Mouse (Mus musculus) embryonic facial prominence, embryonic 11.5 days (tissue): ENCODE measurements around the gene Alg14. TPM values are rescaled to one million over a fixed set of nuclear protein-coding genes. Genes with fewer than 3 reads are reported as not detected.

ENCODE experiments used
- ATAC-seq: fragments of 200-750 bp; cut with Nextera tagmentation; replicated peaks from 2 replicates; pipeline ENCODE4 v1.8.0; 2017; ENCODE audit warnings: low read depth; ENCODE audit not compliant: insufficient number of reproducible peaks, low FRiP score, low TSS enrichment
- DNase-seq: peaks from one replicate; pipeline ENCODE4 v3.0.0-alpha.2; 2015; ENCODE audit warnings: low spot score
- H3K27ac ChIP-seq: fragments of 300-500 bp; sonication (generic); replicated peaks from 2 replicates; pipeline ENCODE4 v1.5.1; 2014; ENCODE audit warnings: mild to moderate bottlenecking, low read depth, low read length, control low read depth
- H3K27me3 ChIP-seq: fragments of 300-500 bp; sonication (generic); 2 replicates; pipeline ENCODE4 v1.6.1; 2014; ENCODE audit warnings: mild to moderate bottlenecking, low read length, moderate library complexity, mixed read lengths; ENCODE audit not compliant: control insufficient read depth, insufficient read depth
- H3K36me3 ChIP-seq: fragments of 300-500 bp; sonication (generic); replicated peaks from 2 replicates; pipeline ENCODE4 v1.6.1; 2014; ENCODE audit warnings: low read depth, mild to moderate bottlenecking, low read length, moderate library complexity, mixed read lengths; ENCODE audit not compliant: control insufficient read depth, insufficient read depth
- H3K4me1 ChIP-seq: fragments of 300-500 bp; sonication (generic); 2 replicates; pipeline ENCODE4 v1.6.1; 2014; ENCODE audit warnings: low read length, mixed read lengths; ENCODE audit not compliant: control insufficient read depth, insufficient read depth
- H3K4me2 ChIP-seq: fragments of 300-500 bp; sonication (generic); 2 replicates; pipeline ENCODE4 v1.6.1; 2014; ENCODE audit warnings: low read depth, mild to moderate bottlenecking, control low read depth, low read length, moderate library complexity
- H3K4me3 ChIP-seq: fragments of 300-500 bp; sonication (generic); 2 replicates; pipeline ENCODE4 v1.5.1; 2014; ENCODE audit warnings: low read depth, low read length, control low read depth
- H3K9ac ChIP-seq: fragments of 300-500 bp; sonication (generic); replicated peaks from 2 replicates; pipeline ENCODE4 v1.6.1; 2014; ENCODE audit warnings: mild to moderate bottlenecking, control low read depth, low read length
- H3K9me3 ChIP-seq: fragments of 300-500 bp; sonication (generic); replicated peaks from 2 replicates; pipeline ENCODE4 v1.6.1; 2016; ENCODE audit warnings: mild to moderate bottlenecking, low read length, inconsistent platforms, mixed read lengths; ENCODE audit not compliant: control insufficient read depth
- WGBS: fragments of 180-500 bp; shearing (Covaris S2); extraction: QIAGEN DNeasy Blood & Tissue Kit; methylation state at CpG from one replicate; pipeline ENCODE4 v1.1.7; 2014; 5-methylcytosine and 5-hydroxymethylcytosine counted together
- polyA plus RNA-seq: library from polyadenylated mRNA; unstranded; fragments of >200 nt; fragmentation: Nextera tagmentation; extraction: Ambion mirVana; gene quantifications from 2 replicates; pipeline ENCODE4 v1.2.1, GENCODE M21; 2014

Gene Alg14
- polyA plus RNA-seq, 1 experiment from 2014 or later: 35.4 TPM

- Histone ChIP-seq H3K4me3 (no peak overlapping the region), H3K9ac (no peak overlapping the region), H3K27me3 (no peaks in the 10 kb centered on the region), H3K36me3 (no peaks in the 10 kb centered on the region), H3K4me1 (peaks cover 8% of the 10 kb centered on the region), H3K9me3 (no peaks in the 10 kb centered on the region), H3K27ac (peak overlapping the region; percentile 52), H3K4me2 (no peak overlapping the region)
- 18% methylated on average over 8 of the region's 8 CpGs for WGBS
- DNase-seq (peak; percentile 68), ATAC-seq (peak; percentile 79; the same call in 1 of the 2 replicates)
These were observed 52.7 kb downstream of the Alg14 start for GRCm38 (mm10) chr3:121344056-121344945.

GRCm38 (mm10) chr3:121344951-121345642 is 53.5 kb downstream of the Alg14 start:
- WGBS: 52% methylated on average over 11 of the region's 11 CpGs
- H3K4me2 ChIP-seq: no peak overlapping the region

GRCm38 (mm10) chr3:121345643-121346000 is 54.0 kb downstream of the Alg14 start:
- Histone ChIP-seq H3K4me1 (peaks cover 8% of the 10 kb centered on the region), H3K36me3 (no peaks in the 10 kb centered on the region), H3K4me2 (no peak overlapping the region), H3K4me3 (no peak overlapping the region), H3K27ac (no peak overlapping the region), H3K27me3 (no peaks in the 10 kb centered on the region), H3K9ac (no peak overlapping the region), H3K9me3 (no peaks in the 10 kb centered on the region)
- 39% methylated on average over 6 of the region's 6 CpGs for WGBS
- DNase-seq (peak; percentile 23), ATAC-seq (no peak)

More at GRCm38 (mm10) chr3:121344951-121345642, 53.5 kb downstream of the Alg14 start:
- no peak for ATAC-seq
- peak overlapping the region; percentile 52 for H3K27ac ChIP-seq
- no peak overlapping the region for H3K4me3 ChIP-seq
- no peaks in the 10 kb centered on the region for H3K27me3 ChIP-seq
- no peak overlapping the region; the same call in 1 of the 2 replicates for H3K9ac ChIP-seq
- H3K9me3 ChIP-seq: no peaks in the 10 kb centered on the region
- DNase-seq: no peak
- no peaks in the 10 kb centered on the region for H3K36me3 ChIP-seq
- H3K4me1 ChIP-seq: peaks cover 8% of the 10 kb centered on the region

- Histone ChIP-seq H3K9ac (no peak overlapping the region), H3K4me3 (no peak overlapping the region), H3K4me2 (no peak overlapping the region), H3K4me1 (peaks cover 8% of the 10 kb centered on the region), H3K27ac (no peak overlapping the region), H3K9me3 (no peaks in the 10 kb centered on the region), H3K27me3 (no peaks in the 10 kb centered on the region), H3K36me3 (no peaks in the 10 kb centered on the region)
- no peak for ATAC-seq
- no peak for DNase-seq
- 94% methylated on average over 12 of the region's 12 CpGs for WGBS
These were observed 55.1 kb downstream of the Alg14 start for GRCm38 (mm10) chr3:121346507-121347267.

GRCm38 (mm10) chr3:121348792-121349191 is 57.2 kb downstream of the Alg14 start:
- no peak for ATAC-seq
- H3K4me3 ChIP-seq: no peak overlapping the region
- no peak overlapping the region for H3K27ac ChIP-seq

GRCm38 (mm10) chr3:121349334-121350169 is 58.0 kb downstream of the Alg14 start:
- Histone ChIP-seq H3K27ac (peak overlapping the region; percentile 20; the same call in 1 of the 2 replicates), H3K9ac (peak overlapping the region; percentile 18; the same call in 1 of the 2 replicates), H3K36me3 (no peaks in the 10 kb centered on the region), H3K9me3 (no peaks in the 10 kb centered on the region), H3K27me3 (no peaks in the 10 kb centered on the region), H3K4me3 (no peak overlapping the region), H3K4me2 (no peak overlapping the region), H3K4me1 (peaks cover 7% of the 10 kb centered on the region)
- 59% methylated on average over 33 of the region's 33 CpGs for WGBS
- no peak for DNase-seq
- ATAC-seq: peak; percentile 47; the same call in 1 of the 2 replicates

More at GRCm38 (mm10) chr3:121348792-121349191, 57.2 kb downstream of the Alg14 start:
- Histone ChIP-seq H3K9ac (no peak overlapping the region), H3K4me2 (no peak overlapping the region), H3K27me3 (no peaks in the 10 kb centered on the region), H3K9me3 (no peaks in the 10 kb centered on the region), H3K36me3 (no peaks in the 10 kb centered on the region), H3K4me1 (peaks cover 8% of the 10 kb centered on the region)
- no peak for DNase-seq
- WGBS: 84% methylated on average over 6 of the region's 6 CpGs

GRCm38 (mm10) chr3:121351257-121351656 is 59.7 kb downstream of the Alg14 start:
- no peak for DNase-seq
- H3K27me3 ChIP-seq: no peaks in the 10 kb centered on the region

More at GRCm38 (mm10) chr3:121351257-121351656, 59.7 kb downstream of the Alg14 start:
- H3K9me3 ChIP-seq: no peaks in the 10 kb centered on the region
- no peak overlapping the region for H3K27ac ChIP-seq
- 95% methylated on average over 6 of the region's 6 CpGs for WGBS
- peaks cover 3% of the 10 kb centered on the region; the same call in 1 of the 2 replicates for H3K4me1 ChIP-seq
- H3K9ac ChIP-seq: no peak overlapping the region
- H3K4me2 ChIP-seq: no peak overlapping the region
- no peaks in the 10 kb centered on the region for H3K36me3 ChIP-seq
- no peak overlapping the region for H3K4me3 ChIP-seq
- ATAC-seq: no peak
